Mouse (Mus musculus): ENCODE data around the gene Cish. TPM values are rescaled to one million over a fixed set of nuclear protein-coding genes. Genes with fewer than 3 reads are reported as not detected.

The Cish gene
- polyA plus RNA-seq, 1 experiment from 2014 or later: 5.4 TPM

DNA sequence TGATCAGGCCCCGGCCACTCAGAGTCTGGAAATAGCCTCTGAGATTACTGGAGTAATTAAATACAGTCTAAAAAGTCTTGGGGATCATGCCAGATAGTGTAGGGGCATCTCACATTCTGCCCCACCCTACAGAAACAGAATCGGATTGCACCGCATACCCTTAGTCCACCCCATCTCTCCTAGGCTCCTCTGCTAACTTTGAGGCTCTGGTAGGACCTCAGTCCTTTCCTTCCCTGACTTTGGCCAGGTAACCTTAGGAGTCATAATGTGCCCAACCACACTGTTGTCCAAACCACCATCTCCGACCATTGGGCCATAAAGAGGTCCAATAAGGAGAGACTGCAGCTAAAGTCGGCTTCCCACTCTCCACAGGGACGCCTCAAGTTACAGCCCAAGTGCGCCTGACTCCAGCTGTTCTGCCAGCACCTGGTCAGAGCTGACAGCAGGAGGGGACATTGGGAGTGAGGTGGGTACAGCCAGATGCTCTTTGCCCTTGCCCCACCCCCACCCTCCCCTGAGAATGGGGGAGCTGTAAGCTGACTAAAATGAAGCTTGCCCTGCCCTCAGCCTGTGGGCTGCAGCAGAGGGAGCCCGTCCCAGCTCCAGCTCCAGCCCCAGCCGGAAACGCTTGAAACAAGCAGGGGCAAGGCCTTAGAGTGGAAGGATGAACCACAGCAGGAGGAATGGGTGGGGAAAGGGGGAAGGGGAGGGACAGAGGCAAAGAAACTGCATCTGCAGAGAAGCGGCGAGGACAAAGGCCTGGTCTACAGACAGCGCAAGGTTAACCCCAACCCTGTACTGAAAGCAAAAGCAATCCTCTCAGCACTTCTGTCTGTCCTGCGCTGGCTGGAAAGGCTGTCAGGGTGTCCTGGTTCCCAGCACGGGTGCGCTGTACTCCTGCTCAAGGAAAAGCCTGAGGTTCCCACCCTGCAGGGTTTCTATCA lies 16.2 kb upstream of the Cish start:
- H3K4me2 ChIP-seq (ENCODE audit: low read depth, low read length): 0 out of 2 replicates have a peak overlapping the region, but pooled peaks have one; percentile 6
- H3K9ac ChIP-seq (replicated peaks; ENCODE audit: low read depth, low read length): no peak overlapping the region
- no peak overlapping the region for H3K27ac ChIP-seq (ENCODE audit: low read depth, low read length)

GRCm38 (mm10) chr9:107280322-107281027 lies 15.4 kb upstream of the Cish start:
- H3K9ac ChIP-seq (replicated peaks; ENCODE audit: low read depth, low read length): no peak overlapping the region
- no peaks in the 10 kb centered on the region for H3K9me3 ChIP-seq (ENCODE audit: control insufficient read depth, low read length)
- no peak for ATAC-seq (ENCODE audit: low read depth)
- no peaks in the 10 kb centered on the region for H3K27me3 ChIP-seq (ENCODE audit: control insufficient read depth, insufficient read depth, low read length)
- H3K4me2 ChIP-seq (ENCODE audit: low read depth, low read length): 0 out of 2 replicates have a peak overlapping the region, but pooled peaks have one; percentile 6
- H3K4me3 ChIP-seq (ENCODE audit: low read depth, low read length): no peak overlapping the region
- 0 out of 2 replicates have a peak, but pooled peaks cover 3% of the 10 kb centered on the region for H3K4me1 ChIP-seq (ENCODE audit: control insufficient read depth, insufficient read depth, low read length)
- H3K36me3 ChIP-seq (ENCODE audit: control insufficient read depth, insufficient read depth, low read length): no peaks in the 10 kb centered on the region
- no peak overlapping the region for H3K27ac ChIP-seq (ENCODE audit: low read depth, low read length)
- WGBS: 48% methylated on average over 13 of the region's 13 CpGs

More for the DNA sequence above, 16.2 kb upstream of the Cish start:
- Histone ChIP-seq H3K27me3 (ENCODE audit: control insufficient read depth, insufficient read depth, low read length) (no peaks in the 10 kb centered on the region), H3K9me3 (ENCODE audit: control insufficient read depth, low read length) (no peaks in the 10 kb centered on the region), H3K36me3 (ENCODE audit: control insufficient read depth, insufficient read depth, low read length) (no peaks in the 10 kb centered on the region), H3K4me3 (ENCODE audit: low read depth, low read length) (no peak overlapping the region), H3K4me1 (ENCODE audit: control insufficient read depth, insufficient read depth, low read length) (0 out of 2 replicates have a peak, but pooled peaks cover 3% of the 10 kb centered on the region)
- no peak for ATAC-seq (ENCODE audit: low read depth)
- WGBS: 25% methylated on average over 16 of the region's 16 CpGs

DNA sequence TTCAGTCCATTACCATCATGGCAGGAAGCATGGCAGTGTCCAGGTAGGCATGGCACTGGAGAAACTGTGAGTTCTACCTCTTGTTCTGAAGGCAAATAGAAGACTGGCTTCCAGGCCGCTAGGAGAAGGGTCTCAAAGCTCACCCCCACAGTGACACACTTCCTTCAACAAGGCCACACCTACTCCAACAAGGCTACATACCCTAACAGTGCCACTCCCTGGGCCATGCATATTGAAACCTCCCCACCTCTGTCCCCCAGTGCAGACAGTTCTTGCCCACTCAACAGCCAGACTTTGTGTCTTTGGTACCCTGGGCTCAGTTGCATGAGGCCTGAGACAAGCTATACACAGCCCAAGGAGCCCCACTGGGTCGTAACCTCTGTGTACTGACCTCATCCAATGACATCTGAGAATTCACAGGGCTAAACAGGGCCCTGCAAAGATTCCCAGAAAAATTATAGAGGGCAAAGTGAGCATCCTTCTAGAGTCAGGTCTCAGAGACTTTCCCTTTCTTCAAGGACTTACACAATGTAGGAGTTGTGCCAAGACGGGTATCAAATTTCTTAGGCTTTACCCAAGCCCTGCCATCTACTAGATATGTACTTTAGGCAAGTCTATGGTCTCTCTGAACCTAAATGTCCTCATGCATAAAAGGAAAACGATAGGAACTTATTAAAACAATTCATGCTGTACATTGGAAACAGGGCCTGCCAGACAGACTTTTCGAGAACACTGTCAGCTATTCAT lies 14.4 kb upstream of the Cish start:
- ATAC-seq (ENCODE audit: low read depth): no peak
- 93% methylated on average over 5 of the region's 5 CpGs for WGBS

GRCm38 (mm10) chr9:107282951-107283350 lies 12.9 kb upstream of the Cish start:
- Histone ChIP-seq H3K9me3 (ENCODE audit: control insufficient read depth, low read length) (no peaks in the 10 kb centered on the region), H3K36me3 (ENCODE audit: control insufficient read depth, insufficient read depth, low read length) (no peaks in the 10 kb centered on the region), H3K27me3 (ENCODE audit: control insufficient read depth, insufficient read depth, low read length) (no peaks in the 10 kb centered on the region), H3K27ac (ENCODE audit: low read depth, low read length) (no peak overlapping the region), H3K9ac (replicated peaks; ENCODE audit: low read depth, low read length) (no peak overlapping the region), H3K4me3 (ENCODE audit: low read depth, low read length) (no peak overlapping the region), H3K4me1 (ENCODE audit: control insufficient read depth, insufficient read depth, low read length) (0 out of 2 replicates have a peak, but pooled peaks cover 3% of the 10 kb centered on the region), H3K4me2 (ENCODE audit: low read depth, low read length) (no peak overlapping the region)
- no peak for ATAC-seq (ENCODE audit: low read depth)
- 96% methylated on average over 9 of the region's 9 CpGs for WGBS

More for the DNA sequence above, 14.4 kb upstream of the Cish start:
- no peaks in the 10 kb centered on the region for H3K27me3 ChIP-seq (ENCODE audit: control insufficient read depth, insufficient read depth, low read length)
- H3K27ac ChIP-seq (ENCODE audit: low read depth, low read length): no peak overlapping the region
- H3K4me3 ChIP-seq (ENCODE audit: low read depth, low read length): no peak overlapping the region
- H3K4me1 ChIP-seq (ENCODE audit: control insufficient read depth, insufficient read depth, low read length): 0 out of 2 replicates have a peak, but pooled peaks cover 3% of the 10 kb centered on the region
- H3K4me2 ChIP-seq (ENCODE audit: low read depth, low read length): no peak overlapping the region
- H3K36me3 ChIP-seq (ENCODE audit: control insufficient read depth, insufficient read depth, low read length): no peaks in the 10 kb centered on the region
- no peaks in the 10 kb centered on the region for H3K9me3 ChIP-seq (ENCODE audit: control insufficient read depth, low read length)
- H3K9ac ChIP-seq (replicated peaks; ENCODE audit: low read depth, low read length): no peak overlapping the region

GRCm38 (mm10) chr9:107285009-107285408 lies 10.8 kb upstream of the Cish start:
- Histone ChIP-seq H3K27me3 (ENCODE audit: control insufficient read depth, insufficient read depth, low read length) (peaks cover 2% of the 10 kb centered on the region; the same call in 1 of the 2 replicates), H3K4me2 (ENCODE audit: low read depth, low read length) (no peak overlapping the region), H3K36me3 (ENCODE audit: control insufficient read depth, insufficient read depth, low read length) (no peaks in the 10 kb centered on the region), H3K4me3 (ENCODE audit: low read depth, low read length) (no peak overlapping the region), H3K9ac (replicated peaks; ENCODE audit: low read depth, low read length) (no peak overlapping the region), H3K27ac (ENCODE audit: low read depth, low read length) (no peak overlapping the region), H3K9me3 (ENCODE audit: control insufficient read depth, low read length) (no peaks in the 10 kb centered on the region), H3K4me1 (ENCODE audit: control insufficient read depth, insufficient read depth, low read length) (peaks cover 5% of the 10 kb centered on the region; the same call in 1 of the 2 replicates)
- ATAC-seq (ENCODE audit: low read depth): no peak
- WGBS: 24% methylated on average over 3 of the region's 3 CpGs

GRCm38 (mm10) chr9:107287294-107287693 lies 8.5 kb upstream of the Cish start:
- Histone ChIP-seq H3K36me3 (ENCODE audit: control insufficient read depth, insufficient read depth, low read length) (no peaks in the 10 kb centered on the region), H3K4me3 (ENCODE audit: low read depth, low read length) (no peak overlapping the region), H3K9me3 (ENCODE audit: control insufficient read depth, low read length) (no peaks in the 10 kb centered on the region), H3K27ac (ENCODE audit: low read depth, low read length) (no peak overlapping the region), H3K4me1 (ENCODE audit: control insufficient read depth, insufficient read depth, low read length) (peaks cover 5% of the 10 kb centered on the region; the same call in 1 of the 2 replicates), H3K9ac (replicated peaks; ENCODE audit: low read depth, low read length) (no peak overlapping the region), H3K4me2 (ENCODE audit: low read depth, low read length) (no peak overlapping the region), H3K27me3 (ENCODE audit: control insufficient read depth, insufficient read depth, low read length) (peaks cover 2% of the 10 kb centered on the region; the same call in 1 of the 2 replicates)
- WGBS: 80% methylated on average over 2 of the region's 2 CpGs
- ATAC-seq (ENCODE audit: low read depth): no peak

DNA sequence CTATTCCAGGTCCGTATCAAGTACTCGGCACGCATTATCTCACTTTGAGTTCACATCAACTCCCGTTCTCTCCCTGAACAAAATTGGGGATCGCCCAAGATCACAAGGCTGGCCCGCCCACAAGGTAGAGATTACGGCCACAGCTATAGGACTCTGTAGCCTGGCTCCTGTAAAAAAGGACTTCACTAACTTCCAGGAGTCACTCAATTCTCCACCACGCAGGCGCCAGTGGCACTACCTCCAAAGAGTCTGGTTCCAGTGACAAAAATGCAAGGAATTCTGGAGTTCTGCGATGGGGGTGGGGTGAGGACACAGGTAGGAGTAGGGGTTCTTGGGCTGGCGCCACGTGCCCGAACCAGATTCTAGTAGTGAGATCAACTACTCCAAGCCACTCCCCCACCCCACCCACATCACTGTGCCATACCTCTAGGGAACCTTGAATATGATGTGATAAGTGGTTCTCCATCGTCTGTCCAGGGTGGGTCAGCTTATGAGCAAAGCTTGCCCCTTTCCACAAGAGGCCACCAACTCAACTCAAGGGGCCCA lies 7.6 kb upstream of the Cish start:
- no peaks in the 10 kb centered on the region for H3K9me3 ChIP-seq (ENCODE audit: control insufficient read depth, low read length)
- H3K36me3 ChIP-seq (ENCODE audit: control insufficient read depth, insufficient read depth, low read length): no peaks in the 10 kb centered on the region
- H3K9ac ChIP-seq (replicated peaks; ENCODE audit: low read depth, low read length): no peak overlapping the region
- peaks cover 2% of the 10 kb centered on the region; the same call in 1 of the 2 replicates for H3K27me3 ChIP-seq (ENCODE audit: control insufficient read depth, insufficient read depth, low read length)
- peaks cover 5% of the 10 kb centered on the region; the same call in 1 of the 2 replicates for H3K4me1 ChIP-seq (ENCODE audit: control insufficient read depth, insufficient read depth, low read length)
- ATAC-seq (ENCODE audit: low read depth): no peak
- H3K4me3 ChIP-seq (ENCODE audit: low read depth, low read length): no peak overlapping the region
- H3K4me2 ChIP-seq (ENCODE audit: low read depth, low read length): no peak overlapping the region
- H3K27ac ChIP-seq (ENCODE audit: low read depth, low read length): no peak overlapping the region
- WGBS: 95% methylated on average over 14 of the region's 14 CpGs

DNA sequence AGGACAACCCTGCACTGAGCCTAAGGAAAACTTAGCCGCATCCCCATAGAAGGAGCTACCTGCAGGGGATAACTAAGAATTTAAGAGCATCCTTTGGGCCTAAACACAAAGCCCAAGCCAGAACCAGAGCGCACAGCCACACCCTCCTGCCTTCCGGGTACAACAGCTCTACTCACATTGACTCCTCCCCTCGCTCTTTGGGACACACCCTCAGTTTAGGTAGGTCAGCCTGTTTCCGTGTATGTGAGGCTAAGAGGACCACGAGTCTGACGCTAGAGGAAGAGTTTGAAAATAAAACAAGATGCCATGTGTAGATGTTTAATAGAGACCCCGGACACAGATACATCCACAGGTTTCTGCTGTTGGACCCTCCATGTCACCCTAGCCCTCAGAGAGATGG lies 7.1 kb upstream of the Cish start:
- no peaks in the 10 kb centered on the region for H3K36me3 ChIP-seq (ENCODE audit: control insufficient read depth, insufficient read depth, low read length)
- H3K4me2 ChIP-seq (ENCODE audit: low read depth, low read length): no peak overlapping the region
- peaks cover 2% of the 10 kb centered on the region; the same call in 1 of the 2 replicates for H3K27me3 ChIP-seq (ENCODE audit: control insufficient read depth, insufficient read depth, low read length)
- WGBS: 24% methylated on average over 8 of the region's 8 CpGs
- no peaks in the 10 kb centered on the region for H3K9me3 ChIP-seq (ENCODE audit: control insufficient read depth, low read length)
- H3K4me3 ChIP-seq (ENCODE audit: low read depth, low read length): no peak overlapping the region
- peaks cover 5% of the 10 kb centered on the region; the same call in 1 of the 2 replicates for H3K4me1 ChIP-seq (ENCODE audit: control insufficient read depth, insufficient read depth, low read length)
- ATAC-seq (ENCODE audit: low read depth): no peak
- no peak overlapping the region for H3K9ac ChIP-seq (replicated peaks; ENCODE audit: low read depth, low read length)
- no peak overlapping the region for H3K27ac ChIP-seq (ENCODE audit: low read depth, low read length)

All from neural tube, embryonic 14.5 days (tissue).